Mouse (Mus musculus) liver, embryonic 14.5 days (tissue): ENCODE data around the gene Kif17. TPM values are rescaled to one million over a fixed set of nuclear protein-coding genes. Genes with fewer than 3 reads are reported as not detected.

ENCODE experiments used
- ATAC-seq: fragments of 200-750 bp; cut with Nextera tagmentation; 2 replicates; pipeline ENCODE4 v1.8.0; 2017; ENCODE audit warnings: moderate number of reproducible peaks, mild to moderate bottlenecking, moderate library complexity; ENCODE audit not compliant: insufficient read depth
- DNase-seq, 3 experiments: peaks; one replicate each; pipeline ENCODE4 v3.0.0-alpha.2; 2012 to 2013; ENCODE audit warnings: low read depth in 3 of 3, low spot score in 3 of 3
- H3K27ac ChIP-seq: fragments of 300-500 bp; sonication (generic); 2 replicates; pipeline ENCODE4 v1.5.1; 2014; ENCODE audit warnings: moderate library complexity, mild to moderate bottlenecking, control low read depth, inconsistent platforms
- H3K27me3 ChIP-seq: fragments of 300-500 bp; sonication (generic); 2 replicates; pipeline ENCODE4 v1.6.1; 2014; ENCODE audit warnings: mild to moderate bottlenecking, low read length, moderate library complexity; ENCODE audit not compliant: control insufficient read depth, insufficient read depth
- H3K36me3 ChIP-seq: fragments of 300-500 bp; sonication (generic); replicated peaks from 2 replicates; pipeline ENCODE4 v1.6.1; 2014; ENCODE audit warnings: low read depth; ENCODE audit not compliant: control insufficient read depth, insufficient read depth
- H3K4me1 ChIP-seq, 2 experiments: fragments of 200-500 bp in 1 of 2; fragments of 300-500 bp in 1 of 2; sonication (generic) in 1 of 2; replicated peaks; 2 replicates each; pipeline ENCODE4 v1.6.1; 2012 to 2014; ENCODE audit warnings: antibody characterized with exemption in 1 of 2, inconsistent platforms in 1 of 2, low read length in 1 of 2; ENCODE audit not compliant: control insufficient read depth in 2 of 2, insufficient read depth in 2 of 2
- H3K4me2 ChIP-seq: fragments of 300-500 bp; sonication (generic); 2 replicates; pipeline ENCODE4 v1.6.1; 2014; ENCODE audit warnings: low read depth, mild to moderate bottlenecking, control low read depth, moderate library complexity
- H3K4me3 ChIP-seq, 2 experiments: fragments of 200-500 bp in 1 of 2; fragments of 300-500 bp in 1 of 2; sonication (generic) in 1 of 2; 2 replicates each; pipeline ENCODE4 v1.5.1; 2012 to 2014; ENCODE audit warnings: low read depth in 2 of 2, low read length in 2 of 2, mild to moderate bottlenecking in 2 of 2, control low read depth in 1 of 2, inconsistent platforms in 1 of 2, moderate library complexity in 1 of 2; ENCODE audit not compliant: insufficient read depth in 1 of 2
- H3K9ac ChIP-seq: fragments of 300-500 bp; sonication (generic); replicated peaks from 2 replicates; pipeline ENCODE4 v1.6.1; 2014; ENCODE audit warnings: mild to moderate bottlenecking, control low read depth, moderate library complexity
- H3K9me3 ChIP-seq: fragments of 300-500 bp; sonication (generic); 2 replicates; pipeline ENCODE4 v1.6.1; 2016; ENCODE audit warnings: low read length, mixed read lengths; ENCODE audit not compliant: control insufficient read depth
- CTCF ChIP-seq: IDR thresholded peaks from 2 replicates; pipeline ENCODE4 v1.5.1; 2016; ENCODE audit warnings: antibody characterized with exemption, low read depth, control low read depth
- EP300 ChIP-seq: IDR thresholded peaks from 2 replicates; pipeline ENCODE4 v1.6.1; 2016; ENCODE audit warnings: antibody characterized with exemption, low read depth
- WGBS: fragments of 180-500 bp; shearing (Covaris S2); extraction: QIAGEN DNeasy Blood & Tissue Kit; methylation state at CpG from one replicate; pipeline ENCODE4 v1.1.7; 2014; ENCODE audit not compliant: insufficient replicate concordance; 5-methylcytosine and 5-hydroxymethylcytosine counted together
- polyA plus RNA-seq, 2 experiments: library from polyadenylated mRNA; depleted of rRNA in 1 of 2; stranded (reverse) in 1 of 2; unstranded in 1 of 2; fragments of >200 nt; fragmentation: Nextera tagmentation in 1 of 2; extraction: Ambion mirVana in 1 of 2; gene quantifications; 2 replicates each; pipeline versions ENCODE4 v1.2.1 to v1.2.3; 2012 to 2014

Gene Kif17
- polyA plus RNA-seq, 2 experiments: 0.06 to 0.19 TPM

DNA sequence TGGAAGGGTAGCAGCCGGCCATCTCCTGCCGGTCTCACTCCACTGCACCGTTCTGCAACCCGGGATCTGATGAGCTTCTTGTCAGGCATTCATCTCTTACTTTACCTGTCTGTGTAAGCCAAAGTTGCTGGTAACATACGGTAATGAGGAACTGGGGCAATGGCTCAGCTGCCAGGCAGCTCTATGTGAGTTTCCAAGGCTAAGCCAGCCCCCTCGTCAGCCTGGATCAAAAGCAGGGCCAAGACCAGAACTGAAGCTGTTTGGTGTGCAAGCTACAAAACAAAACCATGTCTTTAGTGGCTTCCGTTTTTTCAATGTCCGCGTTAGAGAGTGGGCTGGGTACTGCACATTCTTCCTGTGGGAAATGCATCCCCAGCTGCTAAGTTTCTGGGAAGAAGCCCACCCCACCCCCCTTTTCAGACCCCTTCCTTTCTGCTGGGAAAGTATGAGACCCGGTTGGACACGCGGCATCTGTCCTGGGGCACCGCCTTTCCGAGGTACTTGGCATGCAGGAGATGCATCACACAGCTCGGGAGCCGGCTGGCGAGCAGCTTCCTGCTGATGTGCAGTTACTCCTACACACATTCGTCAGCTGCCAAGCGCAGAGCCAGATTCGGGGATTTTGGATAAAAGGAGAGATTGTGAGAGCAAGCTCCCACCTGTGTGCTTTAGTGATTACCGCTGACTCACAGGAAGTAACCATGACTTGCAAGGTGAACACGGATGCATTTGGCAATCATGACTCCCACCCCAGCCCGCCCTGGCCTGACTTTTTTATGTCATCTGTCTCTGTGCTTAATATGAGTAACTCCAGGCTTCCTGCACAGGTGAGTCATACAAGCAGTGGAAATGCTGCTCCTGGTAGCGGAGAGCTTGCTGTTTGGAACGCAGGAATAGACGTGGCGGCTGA is 3.2 kb upstream of the Kif17 start:
- 74% methylated on average over 27 of the region's 27 CpGs for WGBS
- TF ChIP-seq EP300 (no peak), CTCF (no peak)

DNA sequence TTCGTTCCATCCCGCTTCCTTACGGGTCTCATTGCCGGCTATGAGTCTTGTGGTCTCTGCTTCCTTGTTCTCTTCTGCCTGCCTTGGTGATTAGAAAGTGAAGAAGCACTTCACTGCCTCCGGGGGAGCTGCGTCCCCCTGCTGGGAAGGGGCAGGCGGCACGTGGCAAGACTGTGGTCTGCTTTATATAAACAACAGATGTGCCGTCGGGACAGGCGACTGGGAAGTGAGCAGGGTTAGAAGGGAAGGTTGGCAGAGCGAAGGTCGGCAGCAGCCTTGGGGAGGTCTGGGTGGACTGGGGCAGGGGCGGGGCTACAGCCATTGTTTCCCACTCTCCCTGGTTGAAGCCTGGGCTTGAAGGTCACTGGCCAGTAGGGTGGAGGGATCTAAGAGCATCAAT is 1.6 kb downstream of the Kif17 start:
- under 1% methylated on average over 14 of the region's 14 CpGs for WGBS
- ATAC-seq (no peak), DNase-seq (no peak)
- Histone ChIP-seq H3K27me3 (peaks cover 31% of the 10 kb centered on the region), H3K36me3 (no peaks in the 10 kb centered on the region; the same call in 1 of the 2 replicates), H3K4me1 (no peaks in the 10 kb centered on the region), H3K4me2 (peak overlapping the region; percentile 43), H3K9me3 (no peaks in the 10 kb centered on the region), H3K9ac (no peak overlapping the region), H3K27ac (no peak overlapping the region), H3K4me3 (peak overlapping the region in 1 of 2 experiments; percentile 21; a peak in 1 of 4 replicates)
- peak; percentile 34 for TF ChIP-seq CTCF
- no peak for TF ChIP-seq EP300

More for the DNA sequence above, 3.2 kb upstream of the Kif17 start:
- no peak overlapping the region for H3K4me2 ChIP-seq
- no peak overlapping the region for H3K4me3 ChIP-seq
- no peak overlapping the region for H3K9ac ChIP-seq
- H3K36me3 ChIP-seq: peaks cover 43% of the 10 kb centered on the region
- H3K27me3 ChIP-seq: peaks cover 28% of the 10 kb centered on the region
- H3K4me1 ChIP-seq: no peaks in the 10 kb centered on the region
- H3K9me3 ChIP-seq: no peaks in the 10 kb centered on the region
- no peak overlapping the region for H3K27ac ChIP-seq
- DNase-seq (no peak), ATAC-seq (no peak)

DNA sequence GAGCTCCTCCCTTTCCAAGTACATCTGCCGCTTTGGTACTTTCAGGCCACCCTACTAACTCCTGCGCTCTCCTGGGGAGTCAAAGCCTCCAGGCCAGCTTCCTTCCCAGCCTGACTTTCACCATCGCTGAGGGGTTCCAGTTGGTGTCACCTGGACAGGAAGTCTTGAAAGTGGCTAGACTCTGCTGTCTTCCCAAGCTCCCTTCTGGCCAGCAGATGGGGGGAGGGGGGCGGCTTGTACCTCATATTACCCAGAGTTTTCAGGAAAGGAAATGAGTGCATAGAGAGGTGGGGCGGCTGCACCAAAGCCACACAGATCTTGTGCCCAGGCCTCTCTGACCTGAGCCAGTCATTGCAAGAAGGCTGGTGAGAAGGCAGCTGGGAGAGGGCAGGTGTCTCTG is 2.0 kb downstream of the Kif17 start:
- Histone ChIP-seq H3K36me3 (no peaks in the 10 kb centered on the region; the same call in 1 of the 2 replicates), H3K27ac (no peak overlapping the region), H3K4me2 (peak overlapping the region; percentile 43; the same call in 1 of the 2 replicates), H3K4me3 (no peak overlapping the region), H3K27me3 (peaks cover 31% of the 10 kb centered on the region), H3K9ac (no peak overlapping the region), H3K9me3 (no peaks in the 10 kb centered on the region), H3K4me1 (no peaks in the 10 kb centered on the region)
- ATAC-seq (no peak), DNase-seq (no peak)
- WGBS: 18% methylated on average over 5 of the region's 5 CpGs
- TF ChIP-seq EP300 (no peak), CTCF (no peak)

DNA sequence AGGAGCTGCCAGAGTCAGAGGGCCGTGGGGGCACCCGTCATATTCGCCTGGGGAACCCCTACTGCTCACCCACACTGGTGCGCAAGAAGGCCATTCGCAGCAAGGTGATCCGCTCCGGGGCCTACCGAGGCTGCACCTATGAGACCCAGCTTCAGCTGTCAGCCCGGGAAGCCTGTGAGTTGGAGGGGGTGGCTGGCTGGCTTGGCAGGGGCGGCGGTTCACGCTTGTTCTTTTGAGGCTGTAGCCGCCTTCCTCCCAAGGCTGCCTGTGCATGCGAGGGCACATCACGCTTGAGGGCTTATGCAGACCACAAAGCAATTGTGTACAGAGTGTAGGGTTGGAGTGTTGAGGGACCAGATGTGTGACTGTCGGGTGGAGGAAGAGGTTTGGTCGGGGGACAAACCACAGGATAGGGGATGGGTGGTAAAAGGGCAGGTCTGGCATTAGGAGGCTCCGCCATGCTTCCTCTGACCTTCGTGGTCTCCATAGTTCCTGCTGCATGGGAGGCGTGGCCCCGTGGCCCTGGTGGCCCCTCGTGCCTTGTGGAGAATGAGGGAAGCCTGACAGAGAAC is 7.0 kb downstream of the Kif17 start:
- Histone ChIP-seq H3K4me2 (no peak overlapping the region), H3K27ac (no peak overlapping the region), H3K9me3 (no peaks in the 10 kb centered on the region), H3K36me3 (no peaks in the 10 kb centered on the region), H3K4me1 (no peaks in the 10 kb centered on the region), H3K27me3 (peaks cover 2% of the 10 kb centered on the region; the same call in 1 of the 2 replicates), H3K4me3 (no peak overlapping the region), H3K9ac (no peak overlapping the region)
- WGBS: 36% methylated on average over 22 of the region's 22 CpGs
- TF ChIP-seq CTCF: no peak
- no peak for TF ChIP-seq EP300
- ATAC-seq (no peak), DNase-seq (no peak)

DNA sequence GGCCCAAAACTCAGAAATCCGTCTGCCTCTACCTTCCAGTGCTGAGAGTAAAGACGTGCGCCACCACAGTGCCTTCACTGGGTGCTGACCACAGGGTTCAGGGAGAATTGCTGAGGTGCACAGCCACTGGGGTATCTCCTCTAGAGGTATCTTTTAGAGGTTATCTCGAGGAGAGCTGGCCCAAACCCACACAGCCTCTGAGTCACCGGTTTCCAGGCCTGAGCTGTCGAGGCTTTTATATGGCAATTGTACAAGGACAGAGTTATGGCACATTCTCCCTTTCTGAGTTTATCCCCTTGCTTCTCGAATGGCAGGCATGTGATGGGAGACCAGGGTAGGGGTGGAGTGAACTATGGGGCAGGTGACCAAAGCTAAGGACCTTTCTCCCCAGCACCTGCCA is 8.4 kb downstream of the Kif17 start:
- Histone ChIP-seq H3K36me3 (no peaks in the 10 kb centered on the region), H3K9ac (no peak overlapping the region), H3K4me1 (peaks cover 0 to 4% of the 10 kb centered on the region in 2 experiments; a peak in 1 of 4 replicates), H3K4me2 (no peak overlapping the region), H3K4me3 (no peak overlapping the region), H3K27me3 (no peaks in the 10 kb centered on the region; the same call in 1 of the 2 replicates), H3K9me3 (no peaks in the 10 kb centered on the region), H3K27ac (no peak overlapping the region)
- no peak for ATAC-seq
- WGBS: 54% methylated on average over 7 of the region's 7 CpGs
- TF ChIP-seq EP300: no peak
- TF ChIP-seq CTCF: no peak
- DNase-seq: no peak
